In the genomic region with DNA sequence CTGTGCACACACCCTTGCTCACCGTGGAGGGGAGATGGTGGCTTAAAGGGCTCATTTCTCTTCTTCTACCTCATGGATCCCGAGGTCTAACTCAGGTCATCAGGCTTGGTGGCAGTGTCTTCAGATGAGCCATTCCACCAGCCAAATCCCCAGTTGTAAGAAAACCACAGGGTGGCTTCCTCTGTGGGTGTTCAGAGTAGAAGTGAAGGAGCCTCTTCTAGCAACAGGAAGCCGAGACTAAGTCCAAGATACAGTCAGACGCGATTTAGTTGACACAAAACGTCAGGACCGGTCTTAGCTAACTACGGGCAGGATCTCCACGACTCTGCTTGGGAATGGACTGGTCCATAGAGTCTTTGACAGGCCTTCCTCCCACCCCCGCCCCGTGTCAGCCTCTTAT, we compare ENCODE assay signal across 31 mouse cellular contexts. TPM values are rescaled to one million over a fixed set of nuclear protein-coding genes. Genes with fewer than 3 reads are reported as not detected.
DNase-seq lines count a peak whose midpoint lies in the region; ATAC-seq and TF ChIP-seq lines count a peak whose summit lies in the region.
"Had no signal": no experiment of that assay in that cellular context is flagged by ENCODE, and none has a peak within 500 bp of the region (broad histone marks: within the 10 kb centered on the region; RNA-seq: fewer than 3 reads in every experiment).

No protein-coding gene starts in this region.

- TF ChIP-seq EP300 in MEL (IDR thresholded peaks at IDR 0.05; ENCODE audit: low read depth in 1 of 2, low read length in 2 of 2): no peak

- no peaks in the 10 kb centered on the region for H3K36me3 ChIP-seq in spleen, adult 2 months (ENCODE audit: control insufficient read depth, insufficient read depth, low read length)
- H3K36me3 ChIP-seq in MEL (ENCODE audit: control insufficient read depth in 1 of 2, insufficient read depth in 2 of 2, low read length in 2 of 2): no peaks in the 10 kb centered on the region
- H3K36me3 ChIP-seq: embryonic facial prominence, embryonic 13.5 days; forebrain, embryonic 10.5 days; forebrain, embryonic 15.5 days; hindbrain, embryonic 12.5 days; limb, embryonic 10.5 days; midbrain, embryonic 15.5 days had no signal

- ATAC-seq in granulocyte monocyte progenitor cell, adult 5-6 weeks (replicated peaks; ENCODE audit: poor library complexity, severe bottlenecking): peak; percentile 30
- peak; percentile 41 for ATAC-seq in megakaryocyte progenitor cell, adult 5-6 weeks (replicated peaks; ENCODE audit: poor library complexity)
- ATAC-seq in cerebellum, adult (ENCODE audit: insufficient number of reproducible peaks, low FRiP score, low TSS enrichment): no peak
- ATAC-seq: forebrain, embryonic 15.5 days; hindbrain, postnatal 0 days; intestine, embryonic 16.5 days; midbrain, embryonic 15.5 days had no signal

- H3K4me3 ChIP-seq in spleen, adult 2 months (ENCODE audit: extremely low read depth, insufficient read depth, insufficient read length): no peak overlapping the region
- no peak overlapping the region for H3K4me3 ChIP-seq in MEL (ENCODE audit: control insufficient read depth in 1 of 2, insufficient read depth in 1 of 2, low read depth in 2 of 2, low read length in 2 of 2)
- H3K4me3 ChIP-seq: embryonic facial prominence, embryonic 13.5 days; forebrain, embryonic 10.5 days; forebrain, embryonic 15.5 days; hindbrain, embryonic 12.5 days; limb, embryonic 10.5 days; limb, embryonic 15.5 days; midbrain, embryonic 15.5 days had no signal

- TF ChIP-seq POLR2A in spleen, adult 2 months (IDR thresholded peaks at IDR 0.05; ENCODE audit: low read depth, low read length): no peak
- no peak for TF ChIP-seq POLR2A in MEL (IDR thresholded peaks at IDR 0.05; ENCODE audit: control insufficient read depth in 1 of 2, insufficient read depth in 1 of 2, low read depth in 1 of 2, low read length in 2 of 2, poor library complexity in 1 of 2)

- no peak for TF ChIP-seq CTCF in spleen, adult 2 months (IDR thresholded peaks at IDR 0.05; ENCODE audit: extremely low read depth, insufficient read depth, insufficient read length, insufficient replicate concordance)
- TF ChIP-seq CTCF in MEL (IDR thresholded peaks at IDR 0.05 in 2 of 3, conservative IDR thresholded peaks at IDR 0.05 in 1 of 3; ENCODE audit: control insufficient read depth in 1 of 3, insufficient read depth in 1 of 3, low read depth in 2 of 3, low read length in 3 of 3, poor library complexity in 1 of 3, severe bottlenecking in 1 of 3): no peak

- 15% methylated on average over 11 of the region's 11 CpGs for WGBS in spleen, adult 2 months

- H3K9me3 ChIP-seq in MEL (replicated peaks; ENCODE audit: insufficient read depth, low read length): no peaks in the 10 kb centered on the region
- H3K9me3 ChIP-seq: embryonic facial prominence, embryonic 13.5 days; forebrain, embryonic 10.5 days; forebrain, embryonic 15.5 days; hindbrain, embryonic 12.5 days; limb, embryonic 10.5 days; limb, embryonic 15.5 days; midbrain, embryonic 15.5 days had no signal

- DNase-seq in spleen, adult 2 months (ENCODE audit: low read depth in 1 of 2, low spot score in 2 of 2): no peak
- no peak for DNase-seq in spleen, postnatal 14 days (ENCODE audit: low spot score in 2 of 2)
- DNase-seq in MEL (ENCODE audit: low read depth, low spot score): no peak
- no peak for DNase-seq in adrenal gland, postnatal 25 days
- DNase-seq: adrenal gland, adult 2 months; B cell, adult 2 months; cerebellum, adult 11 months; cerebellum, adult 9-11 months; kidney, adult 8-10 months; kidney, postnatal 10 days; layer of hippocampus, adult 9-11 months; lung, embryonic 14.5 days; lung, postnatal 14 days; right cerebral cortex, postnatal 25 days; thymus, adult 18-20 months had no signal

- H3K79me2 ChIP-seq in MEL (ENCODE audit: control insufficient read depth, insufficient read depth, low read length, poor library complexity): no peaks in the 10 kb centered on the region

- peaks cover 10% of the 10 kb centered on the region; the same call in 1 of the 2 replicates for H3K4me1 ChIP-seq in spleen, adult 2 months (ENCODE audit: control insufficient read depth, insufficient read depth, insufficient read length)
- H3K4me1 ChIP-seq in MEL (ENCODE audit: control insufficient read depth in 1 of 2, insufficient read depth in 2 of 2, low read length in 2 of 2): no peaks in the 10 kb centered on the region
- H3K4me1 ChIP-seq: embryonic facial prominence, embryonic 13.5 days; forebrain, embryonic 10.5 days; forebrain, embryonic 15.5 days; hindbrain, embryonic 12.5 days; limb, embryonic 10.5 days; limb, embryonic 15.5 days; midbrain, embryonic 15.5 days had no signal

- no peak overlapping the region for H3K9ac ChIP-seq in MEL (ENCODE audit: control insufficient read depth, low read depth, low read length, poor library complexity, severe bottlenecking)
- H3K9ac ChIP-seq: embryonic facial prominence, embryonic 13.5 days; forebrain, embryonic 15.5 days; hindbrain, embryonic 12.5 days; limb, embryonic 15.5 days; liver, embryonic 14.5 days; lung, embryonic 14.5 days; midbrain, embryonic 15.5 days had no signal

- H3K27me3 ChIP-seq in spleen, adult 2 months (ENCODE audit: control insufficient read depth, insufficient read depth, low read length): no peaks in the 10 kb centered on the region
- 0 out of 4 replicates have a peak, but pooled peaks cover 0 to 1% of the 10 kb centered on the region in 2 experiments for H3K27me3 ChIP-seq in MEL (ENCODE audit: control insufficient read depth in 1 of 2, insufficient read depth in 2 of 2, low read length in 2 of 2)
- H3K27me3 ChIP-seq: forebrain, embryonic 15.5 days; hindbrain, embryonic 12.5 days; limb, embryonic 15.5 days; midbrain, embryonic 15.5 days had no signal

- H3K27ac ChIP-seq in spleen, adult 2 months (ENCODE audit: insufficient read depth, low read length): 0 out of 2 replicates have a peak overlapping the region, but pooled peaks have one; percentile 21
- no peak overlapping the region for H3K27ac ChIP-seq in MEL (ENCODE audit: control insufficient read depth, low read depth, low read length)
- H3K27ac ChIP-seq: embryonic facial prominence, embryonic 13.5 days; forebrain, embryonic 10.5 days; forebrain, embryonic 15.5 days; hindbrain, embryonic 12.5 days; hindbrain, postnatal 0 days; limb, embryonic 10.5 days; limb, embryonic 15.5 days; liver, embryonic 14.5 days; midbrain, embryonic 15.5 days; stomach, postnatal 0 days had no signal

- no peak for TF ChIP-seq RAD21 in MEL (IDR thresholded peaks at IDR 0.05; ENCODE audit: low read depth, low read length)

RNA-seq across cellular contexts. Expression of gene Rab3d, which starts 9.8 kb away (rescaled TPM):
- polyA plus RNA-seq in spleen, adult 2 months (2012; rRNA removed): 21.1 and 29.6 TPM in 2 replicates
- total RNA-seq in MEL (2012; rRNA removed): 19.0 and 22.9 TPM in 2 replicates
- polyA plus RNA-seq in MEL (2012; ENCODE audit: insufficient read depth in 1 of 2, insufficient read length in 2 of 2, low read depth in 1 of 2, low replicate concordance in 2 of 2, missing spikeins in 1 of 2): 10 to 100 TPM in 1 of 2 experiments, not detected in 1; 44.2 TPM
- 22.5 and 33.1 TPM in 2 replicates for total RNA-seq in granulocyte monocyte progenitor cell, adult 5-6 weeks (2014; fragmentation: Nextera tagmentation)
- total RNA-seq in granulocyte monocyte progenitor cell, adult 5-6 weeks (2017): 44.0 and 51.7 TPM in 2 replicates
- total RNA-seq in megakaryocyte progenitor cell, adult 5-6 weeks (2015): 14.5 and 20.1 TPM in 2 replicates
- 37.3 and 50.6 TPM in 2 replicates for total RNA-seq in megakaryocyte progenitor cell, adult 5-6 weeks (2017)
- 36.3 and 71.9 TPM in 2 replicates for total RNA-seq in adrenal gland, postnatal 25 days (2021)

RNA-seq across cellular contexts. Expression of gene Ccdc159, which starts 19.1 kb away (rescaled TPM):
- polyA plus RNA-seq in spleen, adult 2 months (2012; rRNA removed): 0.75 and 0.95 TPM in 2 replicates
- 1.0 and 1.4 TPM in 2 replicates for total RNA-seq in MEL (2012; rRNA removed)
- 1 to 10 TPM in 1 of 2 experiments, not detected in 1; 6.4 TPM for polyA plus RNA-seq in MEL (2012; ENCODE audit: insufficient read depth in 1 of 2, insufficient read length in 2 of 2, low read depth in 1 of 2, low replicate concordance in 2 of 2, missing spikeins in 1 of 2)
- not detected in 2 replicates for total RNA-seq in granulocyte monocyte progenitor cell, adult 5-6 weeks (2014; fragmentation: Nextera tagmentation)
- total RNA-seq in granulocyte monocyte progenitor cell, adult 5-6 weeks (2017): 0.69 TPM in 1 of 2 replicates, not detected in the other
- 0.12 TPM in 1 of 2 replicates, not detected in the other for total RNA-seq in megakaryocyte progenitor cell, adult 5-6 weeks (2015)
- 0.08 and 0.41 TPM in 2 replicates for total RNA-seq in megakaryocyte progenitor cell, adult 5-6 weeks (2017)
- 13.6 and 19.1 TPM in 2 replicates for total RNA-seq in adrenal gland, postnatal 25 days (2021)
- total RNA-seq: megakaryocyte-erythroid progenitor cell, adult 5-6 weeks; neutrophil, adult 5-6 weeks had no signal

RNA-seq across cellular contexts. Expression of gene Tmem205, which starts 19.1 kb away (rescaled TPM):
- 19.4 and 24.1 TPM in 2 replicates for polyA plus RNA-seq in spleen, adult 2 months (2012; rRNA removed)
- 118 and 128 TPM in 2 replicates for total RNA-seq in MEL (2012; rRNA removed)
- 100 to 1,000 TPM in 1 of 2 experiments, not detected in 1; 114 TPM for polyA plus RNA-seq in MEL (2012; ENCODE audit: insufficient read depth in 1 of 2, insufficient read length in 2 of 2, low read depth in 1 of 2, low replicate concordance in 2 of 2, missing spikeins in 1 of 2)
- 40.4 and 75.8 TPM in 2 replicates for total RNA-seq in granulocyte monocyte progenitor cell, adult 5-6 weeks (2014; fragmentation: Nextera tagmentation)
- total RNA-seq in granulocyte monocyte progenitor cell, adult 5-6 weeks (2017): 21.1 and 33.3 TPM in 2 replicates
- 49.4 and 60.5 TPM in 2 replicates for total RNA-seq in megakaryocyte progenitor cell, adult 5-6 weeks (2015)
- total RNA-seq in megakaryocyte progenitor cell, adult 5-6 weeks (2017): 19.7 and 22.1 TPM in 2 replicates
- 471 and 609 TPM in 2 replicates for total RNA-seq in adrenal gland, postnatal 25 days (2021)

RNA-seq across cellular contexts. Expression of gene Plppr2, which starts 28.6 kb away (rescaled TPM):
- 2.6 and 3.9 TPM in 2 replicates for polyA plus RNA-seq in spleen, adult 2 months (2012; rRNA removed)
- 1.3 and 1.4 TPM in 2 replicates for total RNA-seq in MEL (2012; rRNA removed)
- 10 to 100 TPM in 1 of 2 experiments, not detected in 1; 13.9 TPM for polyA plus RNA-seq in MEL (2012; ENCODE audit: insufficient read depth in 1 of 2, insufficient read length in 2 of 2, low read depth in 1 of 2, low replicate concordance in 2 of 2, missing spikeins in 1 of 2)
- 0.58 and 1.4 TPM in 2 replicates for total RNA-seq in granulocyte monocyte progenitor cell, adult 5-6 weeks (2014; fragmentation: Nextera tagmentation)
- total RNA-seq in granulocyte monocyte progenitor cell, adult 5-6 weeks (2017): not detected in 2 replicates
- 0.42 TPM in 2 replicates for total RNA-seq in megakaryocyte progenitor cell, adult 5-6 weeks (2015)
- total RNA-seq in megakaryocyte progenitor cell, adult 5-6 weeks (2017): 0.21 TPM in 1 of 2 replicates, not detected in the other
- 35.6 and 40.5 TPM in 2 replicates for total RNA-seq in adrenal gland, postnatal 25 days (2021)
- total RNA-seq: megakaryocyte-erythroid progenitor cell, adult 5-6 weeks; neutrophil, adult 5-6 weeks had no signal

RNA-seq across cellular contexts. Expression of gene Swsap1, which starts 47.3 kb away (rescaled TPM):
- polyA plus RNA-seq in spleen, adult 2 months (2012; rRNA removed): 6.5 and 7.4 TPM in 2 replicates
- 12.7 and 17.2 TPM in 2 replicates for total RNA-seq in MEL (2012; rRNA removed)
- 10 to 100 TPM in 1 of 2 experiments, not detected in 1; 19.3 TPM for polyA plus RNA-seq in MEL (2012; ENCODE audit: insufficient read depth in 1 of 2, insufficient read length in 2 of 2, low read depth in 1 of 2, low replicate concordance in 2 of 2, missing spikeins in 1 of 2)
- total RNA-seq in granulocyte monocyte progenitor cell, adult 5-6 weeks (2014; fragmentation: Nextera tagmentation): 7.8 and 9.9 TPM in 2 replicates
- 7.6 and 8.2 TPM in 2 replicates for total RNA-seq in granulocyte monocyte progenitor cell, adult 5-6 weeks (2017)
- 8.1 and 9.0 TPM in 2 replicates for total RNA-seq in megakaryocyte progenitor cell, adult 5-6 weeks (2015)
- total RNA-seq in megakaryocyte progenitor cell, adult 5-6 weeks (2017): 4.1 and 5.8 TPM in 2 replicates
- 14.0 and 19.4 TPM in 2 replicates for total RNA-seq in adrenal gland, postnatal 25 days (2021)
